Mouse (Mus musculus) duodenum, adult 2 months (tissue): Measurements from ENCODE around the gene Stk4. TPM values are rescaled to one million over a fixed set of nuclear protein-coding genes. Genes with fewer than 3 reads are reported as not detected.

Source experiments
- polyA plus RNA-seq: library from polyadenylated mRNA; depleted of rRNA; stranded (reverse); fragments of >200 nt; gene quantifications from 2 replicates; pipeline ENCODE4 v1.2.3, GENCODE M21; 2012; ENCODE audit warnings: low replicate concordance; rRNA removed

Stk4 gene
- polyA plus RNA-seq: 4.9 and 5.9 TPM in 2 replicates

GRCm38 (mm10) chr2:164070142-164070764 lies at the start of gene Stk4:
Stk4 (plus strand) TSS chr2:164070322.

DNA sequence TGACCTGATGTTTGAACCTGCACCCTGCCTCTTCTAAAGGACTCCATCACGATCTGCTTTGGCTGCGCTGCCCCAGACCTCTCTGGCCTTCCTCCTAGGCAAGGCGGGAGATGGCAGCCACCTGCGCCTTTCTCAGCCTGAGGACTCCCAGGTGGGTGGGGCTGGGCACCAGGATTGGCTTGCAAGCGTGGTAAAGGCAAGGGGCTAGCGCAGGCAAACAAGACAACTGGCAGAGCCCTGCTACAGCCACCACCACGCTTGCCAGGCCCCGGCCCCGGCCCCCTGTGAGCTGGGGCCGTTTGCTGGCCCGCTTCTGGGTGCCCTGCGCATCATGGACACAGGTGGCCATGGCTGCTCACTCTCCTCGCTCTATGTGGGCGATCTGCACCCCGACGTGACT lies 45.0 kb upstream of the Stk4 start, which contains the start of gene Pabpc1l:
TSS of gene Pabpc1l (plus strand) at position 301 of the 400 bp plus-strand sequence.

GRCm38 (mm10) chr2:164070765-164071436 lies 779 bp downstream of the Stk4 start, which contains the start of gene Tomm34:
Tomm34 (minus strand) TSS chr2:164071169.

GRCm38 (mm10) chr2:164170902-164171301 lies 100.8 kb downstream of the Stk4 start, which contains the start of gene Kcns1:
Kcns1 (minus strand) TSS chr2:164171113.

GRCm38 (mm10) chr2:164182692-164183255 lies 112.7 kb downstream of the Stk4 start, which contains the start of gene Wfdc5:
Wfdc5 (minus strand) TSS chr2:164182742.

GRCm38 (mm10) chr2:164190576-164190975 lies 120.5 kb downstream of the Stk4 start, which contains the start of gene Wfdc12:
Wfdc12 (minus strand) TSS chr2:164190608.

DNA sequence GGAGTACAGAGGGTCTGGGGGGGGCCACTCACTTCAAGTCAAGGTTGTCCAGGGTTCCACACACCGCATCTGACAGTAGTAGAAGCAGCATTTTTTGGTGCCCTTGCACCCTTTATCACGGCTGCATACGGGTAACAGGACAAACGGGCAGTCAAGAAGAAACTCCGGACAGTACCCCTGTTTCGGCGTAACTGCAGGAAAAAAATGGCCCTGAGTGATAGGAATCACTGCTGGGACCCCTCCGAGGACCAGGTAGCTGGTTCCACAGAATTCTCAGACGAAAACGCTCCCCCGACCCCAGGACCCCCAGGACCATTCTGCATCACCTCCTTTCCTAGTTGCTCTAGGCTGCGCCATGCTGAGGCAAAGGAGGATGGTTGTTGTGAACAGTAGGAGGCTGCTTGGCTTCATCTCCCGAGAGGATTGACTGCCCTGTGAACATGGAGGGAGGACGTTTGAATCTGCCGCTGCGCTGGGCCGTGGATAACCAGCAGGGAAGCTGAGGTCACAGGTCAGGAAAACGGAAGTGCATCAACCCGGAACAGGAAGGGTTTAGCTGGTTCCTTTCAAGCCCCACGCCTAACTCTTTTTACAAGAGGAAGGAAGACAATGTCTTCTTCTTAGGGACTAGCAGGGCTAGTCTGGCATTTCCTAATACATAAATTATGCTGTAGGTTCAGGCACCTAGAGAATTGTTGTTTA lies 129.7 kb downstream of the Stk4 start, which contains the start of gene Wfdc15a:
TSS of gene Wfdc15a (minus strand) at position 505 of the 702 bp plus-strand sequence.

Other genes with a start within 250 kb of the Stk4 start
- 0.32 and 0.49 TPM in 2 replicates for gene Ccn5, start 249.5 kb upstream of the Stk4 start, polyA plus RNA-seq
- 0.28 TPM in 1 of 2 replicates, not detected in the other for gene Kcnk15, start 216.7 kb upstream of the Stk4 start, polyA plus RNA-seq
- 0.06 and 0.14 TPM in 2 replicates for gene Rims4, start 151.6 kb upstream of the Stk4 start, polyA plus RNA-seq
- gene Ywhab, start 75.4 kb upstream of the Stk4 start, polyA plus RNA-seq: 26.3 and 27.4 TPM in 2 replicates
- 0.11 and 0.55 TPM in 2 replicates for gene Pabpc1l, start 44.9 kb upstream of the Stk4 start, polyA plus RNA-seq
- 34.6 and 34.9 TPM in 2 replicates for gene Tomm34, start 847 bp downstream of the Stk4 start, polyA plus RNA-seq
- 0.11 TPM in 1 of 2 replicates, not detected in the other for gene Kcns1, start 100.8 kb downstream of the Stk4 start, polyA plus RNA-seq
- not detected in 2 replicates for gene Wfdc5, start 112.4 kb downstream of the Stk4 start, polyA plus RNA-seq
- gene Wfdc12, start 120.3 kb downstream of the Stk4 start, polyA plus RNA-seq: not detected in 2 replicates
- not detected in 2 replicates for gene Wfdc15a, start 129.8 kb downstream of the Stk4 start, polyA plus RNA-seq
- 0.31 and 2.6 TPM in 2 replicates for gene Wfdc15b, start 151.3 kb downstream of the Stk4 start, polyA plus RNA-seq
- not detected in 2 replicates for gene Svs2, start 168.1 kb downstream of the Stk4 start, polyA plus RNA-seq
- not detected in 2 replicates for gene Svs3b, start 186.3 kb downstream of the Stk4 start, polyA plus RNA-seq
- not detected in 2 replicates for gene Svs4, start 208.1 kb downstream of the Stk4 start, polyA plus RNA-seq
- gene Svs3a, start 218.9 kb downstream of the Stk4 start, polyA plus RNA-seq: not detected in 2 replicates
- not detected in 2 replicates for gene Svs6, start 246.4 kb downstream of the Stk4 start, polyA plus RNA-seq